Mouse (Mus musculus) liver, embryonic 14.5 days (tissue): Measurements from ENCODE around the gene Vash2. TPM values are rescaled to one million over a fixed set of nuclear protein-coding genes. Genes with fewer than 3 reads are reported as not detected.

Source experiments
- ATAC-seq: fragments of 200-750 bp; cut with Nextera tagmentation; 2 replicates; pipeline ENCODE4 v1.8.0; 2017; ENCODE audit warnings: moderate number of reproducible peaks, mild to moderate bottlenecking, moderate library complexity; ENCODE audit not compliant: insufficient read depth
- DNase-seq, 3 experiments: peaks; one replicate each; pipeline ENCODE4 v3.0.0-alpha.2; 2012 to 2013; ENCODE audit warnings: low read depth in 3 of 3, low spot score in 3 of 3
- H3K27ac ChIP-seq: fragments of 300-500 bp; sonication (generic); 2 replicates; pipeline ENCODE4 v1.5.1; 2014; ENCODE audit warnings: moderate library complexity, mild to moderate bottlenecking, control low read depth, inconsistent platforms
- H3K27me3 ChIP-seq: fragments of 300-500 bp; sonication (generic); 2 replicates; pipeline ENCODE4 v1.6.1; 2014; ENCODE audit warnings: mild to moderate bottlenecking, low read length, moderate library complexity; ENCODE audit not compliant: control insufficient read depth, insufficient read depth
- H3K36me3 ChIP-seq: fragments of 300-500 bp; sonication (generic); replicated peaks from 2 replicates; pipeline ENCODE4 v1.6.1; 2014; ENCODE audit warnings: low read depth; ENCODE audit not compliant: control insufficient read depth, insufficient read depth
- H3K4me1 ChIP-seq, 2 experiments: fragments of 200-500 bp in 1 of 2; fragments of 300-500 bp in 1 of 2; sonication (generic) in 1 of 2; replicated peaks; 2 replicates each; pipeline ENCODE4 v1.6.1; 2012 to 2014; ENCODE audit warnings: antibody characterized with exemption in 1 of 2, inconsistent platforms in 1 of 2, low read length in 1 of 2; ENCODE audit not compliant: control insufficient read depth in 2 of 2, insufficient read depth in 2 of 2
- H3K4me2 ChIP-seq: fragments of 300-500 bp; sonication (generic); 2 replicates; pipeline ENCODE4 v1.6.1; 2014; ENCODE audit warnings: low read depth, mild to moderate bottlenecking, control low read depth, moderate library complexity
- H3K4me3 ChIP-seq, 2 experiments: fragments of 200-500 bp in 1 of 2; fragments of 300-500 bp in 1 of 2; sonication (generic) in 1 of 2; 2 replicates each; pipeline ENCODE4 v1.5.1; 2012 to 2014; ENCODE audit warnings: low read depth in 2 of 2, low read length in 2 of 2, mild to moderate bottlenecking in 2 of 2, control low read depth in 1 of 2, inconsistent platforms in 1 of 2, moderate library complexity in 1 of 2; ENCODE audit not compliant: insufficient read depth in 1 of 2
- H3K9ac ChIP-seq: fragments of 300-500 bp; sonication (generic); replicated peaks from 2 replicates; pipeline ENCODE4 v1.6.1; 2014; ENCODE audit warnings: mild to moderate bottlenecking, control low read depth, moderate library complexity
- H3K9me3 ChIP-seq: fragments of 300-500 bp; sonication (generic); 2 replicates; pipeline ENCODE4 v1.6.1; 2016; ENCODE audit warnings: low read length, mixed read lengths; ENCODE audit not compliant: control insufficient read depth
- CTCF ChIP-seq: IDR thresholded peaks from 2 replicates; pipeline ENCODE4 v1.5.1; 2016; ENCODE audit warnings: antibody characterized with exemption, low read depth, control low read depth
- EP300 ChIP-seq: IDR thresholded peaks from 2 replicates; pipeline ENCODE4 v1.6.1; 2016; ENCODE audit warnings: antibody characterized with exemption, low read depth
- whole genome bisulfite sequencing: fragments of 180-500 bp; shearing (Covaris S2); extraction: QIAGEN DNeasy Blood & Tissue Kit; methylation state at CpG from one replicate; pipeline ENCODE4 v1.1.7; 2014; ENCODE audit not compliant: insufficient replicate concordance; 5-methylcytosine and 5-hydroxymethylcytosine counted together
- polyA plus RNA-seq, 2 experiments: library from polyadenylated mRNA; depleted of rRNA in 1 of 2; stranded (reverse) in 1 of 2; unstranded in 1 of 2; fragments of >200 nt; fragmentation: Nextera tagmentation in 1 of 2; extraction: Ambion mirVana in 1 of 2; gene quantifications; 2 replicates each; pipeline versions ENCODE4 v1.2.1 to v1.2.3; 2012 to 2014

The Vash2 gene
- polyA plus RNA-seq, 2 experiments: 0.40 to 0.81 TPM

DNA sequence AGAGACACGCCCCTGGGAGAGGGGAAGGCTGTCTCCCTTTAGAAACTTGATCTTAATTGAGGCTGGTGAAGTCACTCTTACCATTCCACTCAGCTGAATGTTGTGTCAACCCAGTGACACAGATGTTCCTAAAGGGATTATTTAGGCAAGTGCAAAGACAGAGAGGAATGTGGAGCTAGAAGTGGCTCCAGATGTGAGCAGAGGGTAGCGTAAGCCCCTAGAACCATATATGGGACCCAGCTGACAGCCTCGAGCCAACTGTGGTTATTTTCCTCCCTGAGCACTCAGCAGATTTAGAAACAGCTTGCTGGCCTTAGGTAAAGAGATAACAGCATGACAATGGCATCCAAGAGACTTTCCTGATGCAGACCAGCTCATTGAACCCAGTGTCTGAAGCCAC is 26.1 kb downstream of the Vash2 start:
- 52% methylated on average over 3 of the region's 3 CpGs for WGBS

GRCm38 (mm10) chr1:190951014-190951413 is 28.1 kb downstream of the Vash2 start:
- WGBS: 54% methylated on average over 5 of the region's 5 CpGs
- Histone ChIP-seq H3K9me3 (no peaks in the 10 kb centered on the region), H3K9ac (no peak overlapping the region), H3K27me3 (no peaks in the 10 kb centered on the region), H3K4me2 (no peak overlapping the region), H3K4me3 (no peak overlapping the region), H3K4me1 (no peaks in the 10 kb centered on the region), H3K36me3 (no peaks in the 10 kb centered on the region), H3K27ac (no peak overlapping the region)
- no peak for TF ChIP-seq EP300
- no peak for TF ChIP-seq CTCF
- no peak for ATAC-seq
- DNase-seq: no peak

More for the DNA sequence above, 26.1 kb downstream of the Vash2 start:
- Histone ChIP-seq H3K4me1 (peaks cover 0 to 3% of the 10 kb centered on the region in 2 experiments; a peak in 3 of 4 replicates), H3K27ac (no peak overlapping the region), H3K36me3 (no peaks in the 10 kb centered on the region), H3K9me3 (no peaks in the 10 kb centered on the region), H3K4me2 (no peak overlapping the region), H3K4me3 (no peak overlapping the region), H3K27me3 (no peaks in the 10 kb centered on the region), H3K9ac (no peak overlapping the region)
- no peak for TF ChIP-seq CTCF
- TF ChIP-seq EP300: no peak
- ATAC-seq (no peak), DNase-seq (no peak)

- DNase-seq (no peak), ATAC-seq (no peak)
- Histone ChIP-seq H3K4me3 (no peak overlapping the region), H3K4me1 (no peaks in the 10 kb centered on the region), H3K4me2 (no peak overlapping the region), H3K9ac (no peak overlapping the region), H3K27ac (no peak overlapping the region), H3K9me3 (no peaks in the 10 kb centered on the region), H3K27me3 (no peaks in the 10 kb centered on the region), H3K36me3 (peaks cover 4% of the 10 kb centered on the region; the same call in 1 of the 2 replicates)
- TF ChIP-seq EP300 (no peak), CTCF (no peak)
- WGBS: 86% methylated on average over 17 of the region's 17 CpGs
Measured at GRCm38 (mm10) chr1:190948846-190949245, 30.2 kb downstream of the Vash2 start.

- H3K9me3 ChIP-seq: no peaks in the 10 kb centered on the region
- H3K4me1 ChIP-seq: no peaks in the 10 kb centered on the region
- H3K27ac ChIP-seq: no peak overlapping the region
- DNase-seq (no peak), ATAC-seq (no peak)
- no peak overlapping the region for H3K9ac ChIP-seq
- H3K4me2 ChIP-seq: no peak overlapping the region
- no peaks in the 10 kb centered on the region for H3K27me3 ChIP-seq
- no peak overlapping the region for H3K4me3 ChIP-seq
- no peak for TF ChIP-seq EP300
- no peak for TF ChIP-seq CTCF
- WGBS: 81% methylated on average over 7 of the region's 7 CpGs
- peaks cover 8% of the 10 kb centered on the region; the same call in 1 of the 2 replicates for H3K36me3 ChIP-seq
Measured at GRCm38 (mm10) chr1:190948439-190948838, 30.7 kb downstream of the Vash2 start.

- Histone ChIP-seq H3K9ac (no peak overlapping the region), H3K9me3 (no peaks in the 10 kb centered on the region), H3K36me3 (peaks cover 8% of the 10 kb centered on the region; the same call in 1 of the 2 replicates), H3K4me3 (no peak overlapping the region), H3K27me3 (no peaks in the 10 kb centered on the region), H3K4me1 (no peaks in the 10 kb centered on the region), H3K4me2 (no peak overlapping the region), H3K27ac (no peak overlapping the region)
- ATAC-seq (no peak), DNase-seq (no peak)
- TF ChIP-seq EP300 (no peak), CTCF (no peak)
- 74% methylated on average over 5 of the region's 5 CpGs for WGBS
Measured at GRCm38 (mm10) chr1:190947986-190948385, 31.1 kb downstream of the Vash2 start.
